Mouse (Mus musculus) spleen, adult 2 months (tissue): ENCODE measurements around the gene Apon.

Source experiments
- CTCF ChIP-seq: fragments of 200-500 bp; IDR thresholded peaks from 2 replicates; pipeline ENCODE4 v1.5.1; 2011; ENCODE audit warnings: mild to moderate bottlenecking, inconsistent platforms; ENCODE audit not compliant: insufficient read depth, insufficient read length, insufficient replicate concordance; ENCODE audit errors: extremely low read depth
- POLR2A ChIP-seq: fragments of 200-500 bp; IDR thresholded peaks from 2 replicates; pipeline ENCODE4 v1.6.1; 2011; ENCODE audit warnings: low read depth, low read length, inconsistent platforms

GRCm38 (mm10) chr10:128297221-128297620, 43.3 kb downstream of the Apon start:
- no peak for TF ChIP-seq CTCF
- TF ChIP-seq POLR2A, result no peak
